Mouse (Mus musculus) neural tube, embryonic 14.5 days (tissue): ENCODE measurements at regions not wholly inside any gene's neighbourhood (a gene's known extent, or its start where the extent isn't known, plus 50 kb on each side); places are given as distances from the start of the nearest gene placed in this dataset.

ENCODE experiments used
- ATAC-seq: fragments of 200-750 bp; cut with Nextera tagmentation; 2 replicates; pipeline ENCODE4 v1.8.0; 2017; ENCODE audit warnings: low read depth, mild to moderate bottlenecking, moderate TSS enrichment, moderate library complexity
- H3K27ac ChIP-seq: fragments of 300-500 bp; sonication (generic); 2 replicates; pipeline ENCODE4 v1.5.1; 2014; ENCODE audit warnings: low read depth, mild to moderate bottlenecking, control low read depth, low read length, moderate library complexity, mixed read lengths
- H3K27me3 ChIP-seq: fragments of 300-500 bp; sonication (generic); 2 replicates; pipeline ENCODE4 v1.6.1; 2014; ENCODE audit warnings: low read length; ENCODE audit not compliant: control insufficient read depth, insufficient read depth
- H3K36me3 ChIP-seq: fragments of 300-500 bp; sonication (generic); 2 replicates; pipeline ENCODE4 v1.6.1; 2014; ENCODE audit warnings: low read length, mixed read lengths; ENCODE audit not compliant: control insufficient read depth, insufficient read depth
- H3K4me1 ChIP-seq: fragments of 300-500 bp; sonication (generic); 2 replicates; pipeline ENCODE4 v1.6.1; 2014; ENCODE audit warnings: low read length; ENCODE audit not compliant: control insufficient read depth, insufficient read depth
- H3K4me2 ChIP-seq: fragments of 300-500 bp; sonication (generic); 2 replicates; pipeline ENCODE4 v1.6.1; 2014; ENCODE audit warnings: mild to moderate bottlenecking, low read depth, low read length, control low read depth
- H3K4me3 ChIP-seq: fragments of 300-500 bp; sonication (generic); 2 replicates; pipeline ENCODE4 v1.5.1; 2014; ENCODE audit warnings: low read depth, low read length, control low read depth, mixed read lengths
- H3K9ac ChIP-seq: fragments of 300-500 bp; sonication (generic); replicated peaks from 2 replicates; pipeline ENCODE4 v1.6.1; 2014; ENCODE audit warnings: low read depth, mild to moderate bottlenecking, control low read depth, low read length, mixed read lengths
- H3K9me3 ChIP-seq: fragments of 300-500 bp; sonication (generic); 2 replicates; pipeline ENCODE4 v1.6.1; 2016; ENCODE audit warnings: low read length; ENCODE audit not compliant: control insufficient read depth
- WGBS: fragments of 180-500 bp; shearing (Covaris S2); extraction: QIAGEN DNeasy Blood & Tissue Kit; methylation state at CpG from one replicate; pipeline ENCODE4 v1.1.7; 2014; 5-methylcytosine and 5-hydroxymethylcytosine counted together

DNA sequence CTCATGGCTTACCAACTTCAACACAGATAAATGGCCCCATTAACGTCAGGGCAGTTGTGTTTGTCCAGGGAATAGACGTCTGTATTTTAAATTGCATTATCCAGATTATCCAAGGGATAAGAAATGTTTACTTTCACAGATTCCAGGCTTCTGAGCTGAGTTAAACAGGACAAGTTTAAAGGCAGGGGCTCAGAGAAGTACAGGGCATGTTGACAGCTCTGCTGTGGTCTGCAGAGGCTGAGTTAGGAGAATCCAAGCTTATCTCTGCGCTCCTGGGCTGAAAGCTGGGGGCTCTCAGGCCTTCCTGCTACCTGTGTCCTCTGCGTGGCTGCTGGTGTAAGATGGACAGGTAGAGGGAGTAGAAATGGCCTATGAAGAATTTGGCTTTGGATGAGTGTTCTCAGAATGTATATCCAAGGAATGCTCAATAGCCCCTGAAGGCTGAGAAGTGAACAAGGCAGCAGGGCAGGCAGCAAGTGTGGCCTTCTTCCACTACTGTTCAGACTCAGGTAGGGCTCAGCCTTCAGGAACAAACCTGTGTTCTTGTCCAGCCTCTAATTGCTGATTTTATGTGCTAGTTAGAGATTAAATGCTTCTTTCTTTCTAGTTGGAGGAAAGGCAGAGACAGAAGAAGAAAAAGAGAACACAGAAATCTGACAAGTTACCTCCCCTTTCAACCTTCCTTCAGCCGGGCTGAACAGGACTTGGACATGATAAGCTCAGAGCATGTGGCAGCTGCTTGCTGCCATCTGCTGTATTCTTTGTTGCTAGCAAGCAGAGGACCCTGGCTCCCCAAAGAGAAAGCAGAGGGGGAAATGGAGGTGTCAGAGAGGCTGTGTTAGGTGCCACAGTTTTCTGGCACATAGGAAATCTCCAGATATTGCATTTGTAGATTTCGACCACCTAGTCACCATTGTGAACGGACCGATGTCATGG lies 77.9 kb upstream of the Grem2 start:
- Histone ChIP-seq H3K27me3 (no peaks in the 10 kb centered on the region), H3K4me2 (no peak overlapping the region), H3K4me1 (no peaks in the 10 kb centered on the region), H3K27ac (no peak overlapping the region), H3K9ac (no peak overlapping the region), H3K9me3 (no peaks in the 10 kb centered on the region), H3K4me3 (no peak overlapping the region), H3K36me3 (no peaks in the 10 kb centered on the region)
- 73% methylated on average over 8 of the region's 8 CpGs for WGBS
- peak; percentile 87 for ATAC-seq

GRCm38 (mm10) chr1:174992520-174992919 lies 70.9 kb upstream of the Grem2 start:
- Histone ChIP-seq H3K4me2 (no peak overlapping the region), H3K27me3 (no peaks in the 10 kb centered on the region), H3K36me3 (no peaks in the 10 kb centered on the region), H3K27ac (no peak overlapping the region), H3K9ac (no peak overlapping the region), H3K4me3 (no peak overlapping the region), H3K9me3 (no peaks in the 10 kb centered on the region), H3K4me1 (no peaks in the 10 kb centered on the region)
- WGBS = 79% methylated on average over 4 of the region's 4 CpGs
- ATAC-seq = no peak

GRCm38 (mm10) chr1:174988590-174988989 lies 67.0 kb upstream of the Grem2 start:
- no peak for ATAC-seq
- 80% methylated on average over 5 of the region's 5 CpGs for WGBS
- no peaks in the 10 kb centered on the region for H3K27me3 ChIP-seq

GRCm38 (mm10) chr1:174971895-174972294 lies 50.3 kb upstream of the Grem2 start:
- no peaks in the 10 kb centered on the region for H3K36me3 ChIP-seq
- H3K27ac ChIP-seq = no peak overlapping the region
- no peaks in the 10 kb centered on the region for H3K27me3 ChIP-seq
- 64% methylated on average over 6 of the region's 6 CpGs for WGBS
- peak; percentile 56; the same call in 1 of the 2 replicates for ATAC-seq
- H3K4me1 ChIP-seq = no peaks in the 10 kb centered on the region
- H3K9me3 ChIP-seq = no peaks in the 10 kb centered on the region
- no peak overlapping the region for H3K9ac ChIP-seq
- H3K4me2 ChIP-seq = no peak overlapping the region
- H3K4me3 ChIP-seq = no peak overlapping the region

More at GRCm38 (mm10) chr1:174988590-174988989, 67.0 kb upstream of the Grem2 start:
- H3K27ac ChIP-seq = no peak overlapping the region
- no peak overlapping the region for H3K4me2 ChIP-seq
- H3K9me3 ChIP-seq = no peaks in the 10 kb centered on the region
- H3K4me1 ChIP-seq = no peaks in the 10 kb centered on the region
- H3K9ac ChIP-seq = no peak overlapping the region
- no peak overlapping the region for H3K4me3 ChIP-seq
- H3K36me3 ChIP-seq = no peaks in the 10 kb centered on the region
